Mouse (Mus musculus) heart, postnatal 10 days (tissue): ENCODE measurements at regions not wholly inside any gene's neighbourhood (a gene's known extent, or its start where the extent isn't known, plus 50 kb on each side); places are given as distances from the start of the nearest gene placed in this dataset.

ENCODE experiments used
- DNase-seq, 2 experiments: peaks; one replicate each; pipeline ENCODE4 v3.0.0; 2021
- intact Hi-C: fragments of 180-260 bp; cut with DNase I; formaldehyde crosslinking; loops from one replicate; pipeline ENCODE4 v1.15.1; 2025

DNA sequence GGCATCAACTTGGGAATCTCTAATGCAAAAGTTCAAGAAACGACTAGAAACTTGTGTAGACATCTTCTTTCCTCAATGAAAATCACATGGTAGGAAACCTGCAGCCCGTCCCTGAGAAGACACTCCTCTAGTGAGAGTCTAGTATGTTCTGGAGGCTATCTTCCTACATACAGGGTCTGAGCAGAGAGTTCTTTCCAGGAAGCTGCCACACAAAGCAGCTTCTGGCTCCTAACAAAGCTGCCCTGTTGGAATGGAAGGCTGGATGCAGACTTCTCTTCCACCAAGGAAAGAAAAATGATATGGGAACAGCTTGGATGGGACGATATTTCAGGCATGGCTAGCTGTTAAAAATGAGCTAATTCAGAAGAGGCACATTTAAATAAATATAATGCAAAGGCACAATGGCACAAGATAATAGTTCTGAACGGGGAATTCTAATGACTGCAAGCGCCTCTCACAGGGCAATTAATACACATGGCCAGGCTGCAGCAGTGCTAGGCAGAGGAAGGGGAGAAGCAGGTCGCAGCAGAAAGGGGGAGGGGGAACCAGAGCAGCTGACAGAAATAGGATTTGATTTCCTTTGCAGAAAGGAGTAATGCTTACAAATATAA, 391.4 kb upstream of the Plxna2 start:
- DNase-seq, result peak in 1 of 2 experiments; percentile 7
- intact Hi-C loops, result loop anchor here (10.0 kb wide), 1 partner anchor 782 kb away; no protein-coding TSS in a partner anchor

DNA sequence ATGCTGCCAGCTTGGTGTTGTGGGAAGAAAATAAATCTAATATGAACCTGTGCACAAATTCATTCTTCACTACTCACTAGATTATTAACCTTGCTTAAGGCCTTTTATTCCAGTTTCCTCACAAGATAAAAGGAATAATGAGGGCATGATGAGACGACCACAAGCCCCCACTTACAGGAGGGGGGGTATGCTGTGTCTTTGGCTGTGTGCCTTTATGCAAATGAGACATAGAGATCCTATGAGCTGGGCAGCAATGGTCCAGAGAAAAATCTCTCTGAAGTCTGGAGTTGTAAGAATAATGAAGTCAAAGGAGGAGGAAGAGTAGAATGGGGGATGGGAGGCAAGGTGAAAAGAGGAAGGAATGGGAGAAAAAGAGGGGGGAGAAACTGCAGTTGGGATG, 392.2 kb upstream of the Plxna2 start:
- intact Hi-C loops, result loop anchor here (2.0 to 10.0 kb wide), 2 partner anchors 781 to 839 kb away; no protein-coding TSS in a partner anchor
- no peak for DNase-seq

DNA sequence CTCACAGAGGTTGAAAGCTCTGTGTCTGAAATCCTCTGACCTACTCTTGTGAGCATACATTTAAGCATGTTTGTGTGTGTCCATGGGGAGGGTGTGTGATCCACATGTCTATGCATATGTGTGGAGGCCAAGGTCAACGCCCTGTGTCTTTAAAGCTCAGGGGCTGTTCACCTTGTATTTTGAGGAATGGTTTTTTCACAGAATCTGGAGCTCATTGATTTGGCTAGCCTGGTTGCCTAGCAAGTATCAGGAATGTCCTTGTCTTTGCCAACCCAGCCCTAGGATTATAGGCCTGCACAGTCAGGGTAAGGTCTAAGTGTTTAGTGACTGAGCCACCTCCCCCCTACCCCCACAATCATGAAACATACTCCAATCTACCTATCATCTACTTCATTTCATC, 394.0 kb upstream of the Plxna2 start:
- intact Hi-C loops, result loop anchor here (2.0 to 10.0 kb wide), 2 partner anchors 779 to 837 kb away; no protein-coding TSS in a partner anchor
- no peak for DNase-seq

DNA sequence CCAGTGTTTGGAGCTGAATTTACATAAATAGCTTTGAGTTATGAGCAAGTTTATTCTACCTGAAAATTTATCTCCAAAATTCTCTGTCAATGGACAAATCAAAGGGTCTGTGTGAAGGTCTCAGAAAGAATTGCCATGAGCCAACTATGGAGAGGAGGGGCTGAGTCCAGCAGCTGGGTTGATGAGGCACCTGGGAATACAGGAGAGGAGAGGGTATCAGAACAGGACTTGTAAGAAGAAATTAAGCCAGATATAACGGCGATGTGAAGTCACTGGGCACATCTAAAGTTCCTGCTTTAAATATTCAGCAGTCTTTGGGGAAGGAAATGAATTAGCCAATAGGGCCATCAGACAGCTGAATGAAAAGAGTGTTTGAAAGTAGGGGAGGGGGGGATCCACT, 394.4 kb upstream of the Plxna2 start:
- peak in 1 of 2 experiments; percentile 4 for DNase-seq
- intact Hi-C loops, result loop anchor here (1.0 to 10.0 kb wide), 4 partner anchors 523 to 837 kb away; no protein-coding TSS in a partner anchor

DNA sequence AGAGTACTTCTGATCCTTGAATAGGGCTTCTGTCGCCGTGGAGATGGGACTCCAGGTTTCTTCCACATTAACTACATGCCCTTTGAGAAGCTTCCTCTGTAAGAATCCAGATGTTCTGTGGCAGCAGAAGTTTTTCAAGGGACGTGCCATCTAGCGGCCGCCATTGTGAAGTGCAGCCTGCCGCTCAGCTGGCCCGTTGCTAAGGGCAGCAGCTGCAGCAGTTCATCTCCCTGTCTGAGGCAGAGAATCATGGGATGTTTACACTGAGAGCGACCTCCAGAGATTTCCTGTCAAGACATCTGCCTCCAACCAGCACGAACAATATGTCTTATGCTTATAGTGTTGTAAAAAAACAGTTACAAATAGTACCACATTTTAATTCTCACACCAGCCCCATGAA, 395.0 kb upstream of the Plxna2 start:
- intact Hi-C loops, result loop anchor here (1.0 to 10.0 kb wide), 3 partner anchors 522 to 778 kb away; no protein-coding TSS in a partner anchor
- DNase-seq, result peak; percentile 86

DNA sequence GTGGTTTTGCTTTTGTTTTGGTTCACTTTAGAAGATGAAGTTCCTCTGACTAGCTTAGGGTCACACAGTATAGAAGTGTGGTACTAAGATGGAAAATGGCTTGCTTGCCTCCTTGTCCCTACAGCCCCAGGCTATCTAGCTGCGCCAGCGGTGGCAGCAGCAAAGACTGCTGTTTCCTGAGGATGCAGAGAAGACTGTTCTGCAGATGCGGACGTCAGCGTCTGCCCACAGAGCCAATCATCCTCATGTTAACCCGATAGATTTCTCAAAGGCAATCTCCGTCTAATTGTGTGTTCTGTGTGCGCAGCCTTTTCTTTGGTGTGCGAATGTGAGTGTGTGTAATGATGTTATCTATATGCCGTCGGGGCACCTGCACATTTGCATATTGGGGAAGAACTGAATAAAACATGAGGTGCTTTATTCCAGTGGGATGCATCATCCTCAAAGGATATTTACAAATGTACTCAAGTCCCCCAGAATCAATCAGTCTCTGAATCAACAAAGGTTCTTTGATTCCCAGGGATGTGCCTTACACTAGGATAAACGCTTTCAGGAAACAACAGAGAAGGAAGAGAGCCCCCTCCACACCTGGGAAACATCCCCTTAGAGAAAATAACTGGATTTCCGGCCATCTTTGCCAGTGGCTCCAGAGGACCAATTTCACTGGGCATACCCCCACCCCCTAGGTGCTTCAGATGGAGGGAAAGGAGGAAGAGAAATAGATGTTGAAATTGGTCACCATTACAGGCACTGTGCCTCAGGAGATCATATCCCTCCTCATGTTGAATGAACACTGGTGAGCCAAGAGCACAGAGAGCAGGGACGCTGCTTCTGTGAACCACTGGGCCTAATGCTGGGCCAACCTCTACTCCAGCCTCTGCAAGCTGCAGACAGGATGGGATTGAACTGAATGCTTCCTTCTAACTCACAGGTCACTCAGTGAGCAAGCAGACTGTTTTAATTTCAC, 409.7 kb upstream of the Plxna2 start:
- intact Hi-C loops, result no loop called here
- DNase-seq, result no peak

DNA sequence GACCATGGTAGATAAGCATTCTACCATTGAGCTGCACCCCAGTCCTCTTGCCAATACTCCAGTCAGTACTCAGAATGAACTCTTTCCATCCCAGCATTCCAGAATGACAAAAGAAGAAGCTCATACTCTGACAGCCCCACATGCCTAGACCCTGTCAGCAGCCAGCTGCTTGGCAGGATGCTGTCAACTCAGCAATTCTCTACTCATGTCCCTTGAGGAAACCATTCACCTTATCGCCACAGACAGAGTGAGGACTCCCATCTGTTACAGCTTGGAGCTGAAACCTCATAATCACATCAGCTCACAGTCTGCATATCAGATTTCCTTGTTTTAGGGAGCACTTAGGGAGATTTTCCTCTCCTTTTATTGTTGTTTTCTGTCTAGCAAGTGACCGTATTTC, 420.5 kb upstream of the Plxna2 start:
- peak; percentile 24 to 33 for DNase-seq
- intact Hi-C loops, result no loop called here

DNA sequence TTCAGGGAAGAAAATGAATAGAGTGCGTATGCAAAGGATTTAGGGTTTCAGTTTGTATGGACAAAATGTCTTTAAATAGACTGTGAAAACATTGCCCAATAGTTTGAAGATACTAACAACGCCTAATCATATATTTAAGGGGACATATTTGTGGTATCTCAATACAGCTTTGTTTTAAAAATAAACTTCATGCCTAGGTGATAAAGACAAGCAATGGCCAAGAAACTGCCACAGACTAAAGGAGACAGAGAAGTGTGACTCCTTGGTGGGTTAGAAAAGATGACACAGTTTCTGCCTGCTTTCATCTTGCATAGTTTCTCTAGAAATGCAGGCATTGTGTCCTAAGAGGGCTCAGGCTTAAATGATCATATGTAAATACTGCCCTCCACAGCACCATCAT, 435.7 kb upstream of the Plxna2 start:
- intact Hi-C loops, result no loop called here
- DNase-seq, result no peak

DNA sequence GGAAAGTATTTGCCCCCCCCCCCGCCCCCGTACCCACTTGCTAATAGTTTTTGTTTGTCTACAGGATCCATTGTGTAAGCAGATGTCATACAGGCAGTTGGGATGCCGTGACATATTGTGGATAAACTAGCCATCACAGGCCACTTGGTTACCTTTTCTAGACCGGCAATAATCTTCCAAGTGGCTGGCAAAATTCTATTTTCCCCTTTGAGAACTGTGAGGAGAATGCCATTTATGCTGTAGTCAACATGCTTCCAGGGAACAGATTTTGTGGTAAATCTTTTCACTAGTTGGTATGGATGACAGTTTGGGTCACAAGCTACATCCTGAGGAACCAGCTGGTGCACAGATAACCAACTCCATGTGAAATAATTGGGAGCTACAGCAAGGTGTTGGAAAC, 456.5 kb upstream of the Plxna2 start:
- DNase-seq, result no peak
- intact Hi-C loops, result no loop called here

DNA sequence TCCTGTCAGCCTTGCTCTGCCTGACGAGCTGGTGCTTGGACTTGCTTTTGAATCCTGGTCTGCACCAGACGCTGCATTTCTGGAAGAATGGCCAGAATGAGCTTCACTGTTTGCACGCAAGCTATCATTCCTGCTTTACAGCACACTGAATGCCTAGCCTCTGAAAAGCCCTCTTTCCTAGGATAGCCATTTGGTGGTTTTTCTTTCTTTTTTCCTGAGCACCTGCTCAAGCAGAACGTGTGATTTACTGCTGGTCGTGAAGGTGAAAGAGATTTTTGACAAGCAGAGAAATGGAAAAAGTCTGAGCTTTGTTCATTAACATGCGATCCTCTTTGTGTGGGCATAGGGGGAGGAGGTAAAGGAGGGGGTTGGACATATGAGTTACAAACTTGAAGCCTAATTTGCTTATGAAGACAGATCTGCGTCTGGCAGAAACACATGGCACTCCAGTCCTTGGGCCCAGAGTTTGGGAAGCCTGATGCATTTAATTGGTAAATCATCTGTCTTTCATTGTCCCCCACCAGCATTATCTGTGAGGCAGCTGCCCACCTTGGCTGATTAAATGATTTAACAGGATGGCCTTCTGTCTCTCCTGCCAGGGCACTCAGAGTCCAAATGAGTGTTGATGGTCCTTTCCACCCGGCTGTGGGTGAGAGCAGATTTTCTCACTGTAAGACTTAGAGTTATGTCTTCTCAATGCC, 457.1 kb upstream of the Plxna2 start:
- intact Hi-C loops, result no loop called here
- DNase-seq, result no peak

DNA sequence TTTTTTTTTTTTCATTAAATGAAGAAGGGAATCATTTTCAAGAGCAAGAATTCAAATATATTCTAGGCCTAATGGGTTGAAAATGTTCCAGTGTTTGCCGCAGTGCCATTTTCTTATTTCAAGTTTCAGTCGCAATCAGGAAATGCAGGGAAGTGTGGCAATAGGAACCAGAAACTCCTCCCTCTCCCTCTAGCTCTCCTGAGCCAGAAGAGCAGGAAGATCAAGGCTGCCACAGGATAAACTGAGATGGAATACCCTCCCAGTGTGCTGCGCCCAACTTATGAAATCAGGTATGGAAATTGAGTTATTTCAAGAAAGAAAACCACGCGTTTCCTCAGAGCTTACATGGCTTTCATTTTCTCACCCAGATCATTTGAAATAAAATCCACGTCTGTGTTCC, 460.8 kb upstream of the Plxna2 start:
- DNase-seq, result no peak
- intact Hi-C loops, result no loop called here

DNA sequence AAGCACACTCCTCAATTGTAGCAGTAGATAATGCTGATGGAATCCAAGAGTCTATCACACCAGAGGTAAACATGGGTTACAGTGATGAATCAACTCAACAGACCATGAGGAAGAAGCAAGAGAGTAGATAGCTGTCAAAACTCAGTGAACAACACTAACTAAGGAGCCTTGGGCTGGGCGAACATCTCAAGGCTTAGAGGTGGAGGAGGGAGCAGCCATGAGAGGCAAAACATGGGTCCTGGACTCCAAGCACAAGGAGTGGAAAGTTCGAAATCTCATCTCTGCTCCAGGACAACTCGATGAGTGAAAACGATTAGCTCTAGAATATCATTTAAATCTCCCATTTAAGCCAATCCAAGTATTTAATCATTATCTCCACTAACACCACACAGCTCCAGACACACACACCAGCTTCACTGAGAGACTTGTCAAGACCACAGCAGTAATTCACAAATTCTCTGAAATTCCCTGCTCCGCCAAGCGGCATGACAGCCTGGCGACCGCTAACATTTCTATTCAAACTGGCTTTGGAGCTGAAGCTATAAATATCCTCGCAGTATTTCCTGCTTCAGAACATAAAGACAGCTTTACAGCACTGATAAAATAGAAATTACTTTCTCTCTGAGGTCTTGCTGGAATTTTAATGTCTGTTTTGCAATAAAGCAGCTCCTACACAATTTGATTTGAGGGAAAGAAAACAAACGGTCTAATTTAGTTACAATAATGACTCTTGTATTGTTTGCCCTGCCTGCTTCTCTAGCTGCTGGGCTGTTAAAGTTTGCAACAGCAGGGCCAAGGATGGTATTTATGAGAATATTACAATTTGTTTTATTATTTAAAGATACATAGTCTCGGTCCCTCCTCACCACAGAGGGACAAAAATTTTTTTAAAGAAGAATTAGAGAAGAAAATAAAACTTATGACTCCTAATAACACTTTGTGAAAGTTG, 469.3 kb upstream of the Plxna2 start:
- intact Hi-C loops, result no loop called here
- peak; percentile 2 to 3 for DNase-seq

DNA sequence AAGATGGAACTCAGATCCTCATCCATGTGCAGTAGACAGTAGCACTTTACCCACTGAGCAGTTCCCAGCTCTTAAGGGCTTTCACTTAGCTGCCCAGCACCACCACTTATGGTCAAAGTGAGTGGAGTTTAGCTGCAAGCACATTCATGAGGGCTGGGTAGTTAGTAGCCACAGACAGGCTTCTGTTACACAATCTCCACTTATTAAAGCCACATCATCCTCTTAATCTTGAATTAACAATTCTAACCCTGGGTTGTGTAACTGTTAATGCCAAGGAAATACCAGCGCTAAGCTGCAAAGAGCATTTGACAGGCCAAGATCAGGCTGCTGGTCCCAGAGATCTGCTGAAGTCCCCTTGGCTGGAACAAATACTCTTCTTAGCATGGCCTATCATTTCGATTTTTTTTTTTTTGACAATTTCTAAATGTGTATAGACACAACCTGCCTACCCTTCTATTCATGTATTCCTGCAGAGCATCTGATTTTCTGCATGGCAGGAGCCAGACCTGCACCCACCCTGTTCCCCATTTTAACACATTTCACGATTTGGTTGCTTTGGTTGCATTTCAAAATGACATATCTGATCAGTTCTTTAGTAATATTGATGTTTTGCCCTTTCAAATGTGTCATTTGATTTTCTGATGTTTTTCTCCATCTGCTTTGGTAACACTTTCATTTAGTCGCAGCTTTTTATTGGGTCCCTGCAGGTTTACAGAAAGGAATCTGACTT, 500.2 kb upstream of the Plxna2 start:
- DNase-seq, result no peak
- intact Hi-C loops, result no loop called here

DNA sequence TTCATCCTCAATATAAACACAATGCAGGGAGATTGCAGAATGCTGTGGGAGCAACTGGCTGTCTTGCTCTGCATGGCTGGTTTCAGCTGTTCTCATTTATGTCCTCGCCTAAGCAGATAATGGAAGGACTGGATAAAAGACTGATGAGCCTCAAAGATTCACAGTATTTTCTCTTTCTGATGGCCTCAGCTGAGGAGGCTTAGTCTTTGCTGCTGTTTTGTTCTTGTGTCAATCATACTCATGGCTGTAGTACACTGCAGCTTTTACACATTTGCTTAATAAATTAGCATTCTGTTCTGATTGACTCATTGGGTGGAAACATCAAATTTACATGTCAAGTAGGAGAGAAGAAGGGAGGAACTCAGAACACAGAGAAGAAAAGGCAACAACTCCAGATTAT, 503.6 kb upstream of the Plxna2 start:
- DNase-seq, result no peak
- intact Hi-C loops, result no loop called here

DNA sequence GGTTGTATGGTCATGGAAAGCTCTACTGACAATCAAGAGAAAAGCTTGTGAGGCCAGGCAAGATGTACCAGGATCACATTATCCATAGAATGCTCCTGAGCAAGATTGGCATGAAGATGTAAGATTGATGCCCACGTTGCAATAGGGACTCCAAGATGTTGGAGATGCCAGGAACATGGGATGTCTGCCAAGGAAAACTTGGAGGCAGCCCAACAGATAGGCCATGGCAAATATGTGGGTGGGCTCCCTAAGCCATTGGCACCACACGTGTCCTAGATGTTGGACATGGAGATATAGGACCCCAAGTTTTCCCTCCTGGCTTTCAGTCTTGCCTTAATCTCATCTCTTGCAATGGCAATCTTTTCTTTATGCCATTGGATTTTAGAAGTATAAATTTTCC, 506.1 kb upstream of the Plxna2 start:
- intact Hi-C loops, result no loop called here
- no peak for DNase-seq

DNA sequence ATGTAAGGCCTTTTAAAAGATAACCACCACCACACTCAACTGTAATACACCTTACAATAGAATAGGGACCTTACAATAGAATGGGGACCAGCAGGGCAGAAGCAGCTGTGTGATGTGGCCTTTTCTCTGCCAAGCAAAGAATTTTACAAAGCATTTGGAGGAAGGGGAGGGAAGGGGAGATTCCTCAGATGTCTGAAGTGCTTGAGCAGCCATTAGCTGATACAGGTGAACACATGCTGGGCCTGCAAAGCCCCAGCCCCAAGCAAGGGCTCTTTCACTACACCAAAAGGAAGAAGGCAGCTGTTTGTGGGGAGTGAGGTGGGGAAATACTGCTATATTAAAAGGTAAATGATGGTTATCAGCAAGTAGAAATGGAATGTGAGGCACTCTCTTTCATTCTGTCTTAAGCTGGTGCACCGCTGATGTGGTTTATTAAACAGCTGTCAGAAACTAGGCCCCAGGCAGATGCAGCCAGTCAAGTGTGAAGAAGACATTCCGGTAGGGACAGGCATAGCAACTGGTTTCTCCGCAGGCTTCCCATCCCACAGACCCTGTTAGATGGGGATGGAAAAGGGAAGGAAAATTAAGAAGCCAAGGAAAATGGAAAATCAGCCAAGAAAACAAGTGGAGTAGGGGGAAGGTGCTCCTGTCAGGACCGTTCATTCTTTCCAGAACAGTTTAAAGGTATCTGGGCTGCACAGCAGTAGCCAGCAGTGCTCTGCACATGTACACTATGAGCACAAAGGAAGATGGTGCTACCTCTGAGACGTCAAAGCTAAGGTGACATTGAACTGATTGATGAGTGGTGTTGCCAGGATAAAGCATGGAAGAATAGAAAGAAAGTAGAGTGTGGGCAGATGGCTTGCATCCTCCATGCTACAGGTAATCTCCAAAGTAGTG, 508.6 kb upstream of the Plxna2 start:
- intact Hi-C loops, result no loop called here

DNA sequence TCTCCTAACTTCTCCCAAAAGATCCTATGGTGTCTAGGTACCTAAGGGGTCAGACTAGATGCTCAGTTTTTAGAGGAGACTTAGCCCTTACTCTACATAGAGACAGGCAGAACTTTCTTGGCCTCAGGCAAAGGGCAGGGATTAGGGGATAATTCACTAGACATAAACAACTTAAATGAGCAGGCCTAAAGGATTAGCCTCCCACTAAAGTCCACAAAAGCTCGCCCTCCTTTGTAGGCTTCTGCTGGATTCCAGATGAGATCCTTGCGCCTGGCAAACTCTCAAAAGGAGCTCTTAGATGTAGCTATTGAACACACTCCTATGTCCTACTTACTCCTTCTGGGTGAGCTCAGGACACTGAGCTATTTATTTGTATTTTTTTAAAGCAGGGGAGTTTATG, 509.9 kb upstream of the Plxna2 start:
- intact Hi-C loops, result no loop called here
- no peak for DNase-seq

More for the DNA sequence above, 508.6 kb upstream of the Plxna2 start:
- no peak for DNase-seq

DNA sequence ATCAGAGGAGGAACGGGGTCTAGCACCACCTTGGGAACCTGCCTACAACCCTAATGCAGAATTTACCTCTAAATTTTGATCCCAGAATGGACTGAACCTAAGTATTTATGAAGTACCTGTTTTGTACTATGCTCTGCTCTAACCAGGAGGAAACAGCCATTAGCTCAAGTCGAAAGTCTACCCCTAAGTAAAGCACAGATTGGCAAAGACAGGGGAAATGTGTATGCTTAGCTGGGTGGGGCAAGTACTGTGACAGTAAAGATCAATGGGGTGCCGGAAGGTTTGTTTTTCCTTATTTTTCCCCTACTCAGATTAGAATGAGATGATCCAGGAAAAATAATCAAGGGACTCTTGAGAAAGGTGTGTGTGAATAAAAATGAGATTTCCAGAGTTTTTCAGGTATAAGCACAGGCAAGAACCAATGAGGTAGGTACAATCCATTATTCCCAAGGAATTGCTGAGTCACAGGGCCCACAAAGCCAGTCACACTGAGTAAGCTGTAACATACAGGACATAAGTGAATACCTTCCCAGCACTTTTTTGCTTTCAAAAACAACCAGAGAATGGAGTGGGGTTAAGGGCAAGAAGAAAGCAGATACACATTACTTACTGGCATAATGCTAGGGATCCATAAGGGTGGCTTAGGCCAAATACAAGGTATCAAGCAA, 510.6 kb upstream of the Plxna2 start:
- intact Hi-C loops, result no loop called here
- no peak for DNase-seq
